Mouse (Mus musculus) liver, embryonic 16.5 days (tissue): Measurements from ENCODE around the gene Hecw2. TPM values are rescaled to one million over a fixed set of nuclear protein-coding genes. Genes with fewer than 3 reads are reported as not detected.

Source experiments
- ATAC-seq: fragments of 200-750 bp; cut with Nextera tagmentation; 2 replicates; pipeline ENCODE4 v1.8.0; 2017; ENCODE audit warnings: low read depth, mild to moderate bottlenecking, moderate number of reproducible peaks, moderate library complexity
- H3K27ac ChIP-seq: fragments of 300-500 bp; sonication (generic); 2 replicates; pipeline ENCODE4 v1.5.1; 2014; ENCODE audit warnings: mild to moderate bottlenecking, low read length
- H3K27me3 ChIP-seq: fragments of 300-500 bp; sonication (generic); 2 replicates; pipeline ENCODE4 v1.6.1; 2014; ENCODE audit warnings: low read depth, low read length, mixed read lengths; ENCODE audit not compliant: control insufficient read depth, insufficient read depth
- H3K36me3 ChIP-seq: fragments of 300-500 bp; sonication (generic); 2 replicates; pipeline ENCODE4 v1.6.1; 2014; ENCODE audit warnings: mild to moderate bottlenecking; ENCODE audit not compliant: control insufficient read depth, insufficient read depth
- H3K4me1 ChIP-seq: fragments of 300-500 bp; sonication (generic); 2 replicates; pipeline ENCODE4 v1.6.1; 2014; ENCODE audit warnings: low read depth, low read length, mixed read lengths; ENCODE audit not compliant: control insufficient read depth
- H3K4me2 ChIP-seq: fragments of 300-500 bp; sonication (generic); 2 replicates; pipeline ENCODE4 v1.6.1; 2014; ENCODE audit warnings: low read depth, low read length, mixed read lengths
- H3K4me3 ChIP-seq: fragments of 300-500 bp; sonication (generic); 2 replicates; pipeline ENCODE4 v1.5.1; 2014; ENCODE audit warnings: low read depth, mild to moderate bottlenecking, low read length
- H3K9ac ChIP-seq: fragments of 300-500 bp; sonication (generic); 2 replicates; pipeline ENCODE4 v1.6.1; 2014; ENCODE audit warnings: low read depth, low read length
- H3K9me3 ChIP-seq: fragments of 300-500 bp; sonication (generic); replicated peaks from 2 replicates; pipeline ENCODE4 v1.6.1; 2016; ENCODE audit warnings: low read length; ENCODE audit not compliant: control insufficient read depth
- WGBS: fragments of 180-500 bp; shearing (Covaris S2); extraction: QIAGEN DNeasy Blood & Tissue Kit; methylation state at CpG from one replicate; pipeline ENCODE4 v1.1.7; 2014; ENCODE audit not compliant: insufficient replicate concordance; 5-methylcytosine and 5-hydroxymethylcytosine counted together
- polyA plus RNA-seq: library from polyadenylated mRNA; unstranded; fragments of >200 nt; fragmentation: Nextera tagmentation; extraction: Ambion mirVana; gene quantifications from 2 replicates; pipeline ENCODE4 v1.2.1, GENCODE M21; 2015

Hecw2 gene
- polyA plus RNA-seq, 1 experiment from 2014 or later: 0.51 TPM

DNA sequence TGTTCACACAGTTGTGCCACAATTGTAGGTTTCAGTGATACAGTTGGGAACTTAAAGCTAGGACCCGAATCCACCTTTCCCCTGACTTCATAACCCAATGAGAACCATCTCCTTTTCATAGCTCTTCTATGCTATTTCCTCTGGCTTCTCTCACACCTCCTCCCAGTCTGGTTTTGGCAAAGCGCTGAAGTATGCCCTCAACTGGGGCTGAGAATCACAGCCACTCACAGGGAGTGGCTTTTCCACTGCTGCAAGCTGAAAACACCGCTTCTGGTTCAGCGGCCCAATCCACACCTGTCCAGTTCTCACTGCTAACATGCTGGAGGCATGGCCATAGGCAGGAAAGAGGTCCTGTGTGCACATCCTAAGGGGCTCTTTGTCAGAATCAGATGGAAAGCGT lies 300.7 kb downstream of the Hecw2 start:
- H3K4me3 ChIP-seq: no peak overlapping the region
- no peak for ATAC-seq
- H3K4me1 ChIP-seq: no peaks in the 10 kb centered on the region
- WGBS: 74% methylated on average over 5 of the region's 5 CpGs
- H3K36me3 ChIP-seq: no peaks in the 10 kb centered on the region
- H3K27me3 ChIP-seq: no peaks in the 10 kb centered on the region
- H3K9me3 ChIP-seq: no peaks in the 10 kb centered on the region
- no peak overlapping the region for H3K27ac ChIP-seq
- H3K4me2 ChIP-seq: no peak overlapping the region
- H3K9ac ChIP-seq: no peak overlapping the region

DNA sequence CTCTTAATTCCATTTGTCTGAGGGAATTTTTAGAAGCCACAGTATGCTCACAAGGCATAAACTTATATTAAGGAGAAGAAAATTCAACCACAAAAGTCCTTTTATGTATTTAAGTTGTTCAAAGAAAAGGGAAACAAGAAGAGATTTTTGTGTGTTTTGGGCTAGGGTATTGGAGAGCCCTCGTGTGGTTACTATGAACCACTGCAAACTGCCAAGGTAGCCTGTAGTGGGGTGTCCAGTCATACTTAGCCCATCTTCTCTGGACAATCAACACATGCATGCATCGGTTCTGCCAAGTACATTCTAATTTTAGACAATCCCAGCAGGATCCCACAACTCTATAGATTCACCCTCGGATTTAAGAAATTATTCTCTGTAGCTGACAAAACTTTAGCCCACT lies 304.6 kb downstream of the Hecw2 start:
- Histone ChIP-seq H3K27me3 (no peaks in the 10 kb centered on the region), H3K9ac (no peak overlapping the region), H3K4me1 (no peaks in the 10 kb centered on the region), H3K27ac (no peak overlapping the region), H3K4me3 (no peak overlapping the region), H3K9me3 (no peaks in the 10 kb centered on the region), H3K4me2 (no peak overlapping the region), H3K36me3 (no peaks in the 10 kb centered on the region)
- ATAC-seq: no peak
- 18% methylated on average over 3 of the region's 3 CpGs for WGBS

DNA sequence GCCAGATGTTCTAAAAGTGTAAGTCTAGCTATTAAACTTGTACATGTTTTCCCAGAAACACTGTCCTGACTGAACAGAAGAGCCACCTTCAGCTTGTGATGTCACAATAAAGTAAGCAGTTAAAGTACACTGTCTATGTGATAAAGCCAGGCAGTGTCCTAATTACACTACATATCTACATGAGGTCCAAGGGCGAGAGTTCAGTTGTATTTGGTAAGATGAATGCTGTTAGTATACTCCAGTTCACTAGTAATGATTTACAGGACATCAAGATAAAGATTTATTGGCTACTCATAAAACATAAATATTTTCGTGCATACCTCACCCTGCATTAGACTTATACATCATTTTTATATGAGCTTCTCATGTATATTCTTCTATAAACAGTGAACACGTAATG lies 305.2 kb downstream of the Hecw2 start:
- Histone ChIP-seq H3K4me1 (no peaks in the 10 kb centered on the region), H3K4me2 (no peak overlapping the region), H3K36me3 (no peaks in the 10 kb centered on the region), H3K9me3 (no peaks in the 10 kb centered on the region), H3K27ac (no peak overlapping the region), H3K4me3 (no peak overlapping the region), H3K9ac (no peak overlapping the region), H3K27me3 (no peaks in the 10 kb centered on the region)
- WGBS: 48% methylated on average over 3 of the region's 3 CpGs
- no peak for ATAC-seq

DNA sequence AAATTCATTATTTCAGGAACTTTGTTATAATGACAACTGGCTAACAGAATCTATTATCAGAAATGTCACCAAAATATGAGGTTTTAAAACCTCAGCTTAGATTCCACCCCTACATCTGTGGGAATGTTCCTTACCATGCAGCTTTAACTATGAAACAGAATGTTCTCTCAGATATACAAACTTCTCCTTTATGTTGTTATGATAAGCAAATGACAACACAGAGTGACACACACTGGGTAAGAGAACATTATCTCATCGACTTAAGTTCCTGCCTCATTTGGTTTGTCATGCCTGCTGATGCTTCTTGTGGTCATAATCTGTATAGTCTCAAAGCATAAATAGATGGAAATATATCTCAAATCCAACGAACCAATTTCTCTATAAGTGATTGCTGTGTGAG lies 312.5 kb downstream of the Hecw2 start:
- H3K27ac ChIP-seq: no peak overlapping the region
- H3K9ac ChIP-seq: no peak overlapping the region
- ATAC-seq: no peak
- no peak overlapping the region for H3K4me3 ChIP-seq
- no peaks in the 10 kb centered on the region for H3K36me3 ChIP-seq
- no peaks in the 10 kb centered on the region for H3K9me3 ChIP-seq
- H3K4me2 ChIP-seq: no peak overlapping the region
- WGBS: 15% methylated on average over 2 of the region's 2 CpGs
- H3K27me3 ChIP-seq: no peaks in the 10 kb centered on the region
- H3K4me1 ChIP-seq: no peaks in the 10 kb centered on the region

DNA sequence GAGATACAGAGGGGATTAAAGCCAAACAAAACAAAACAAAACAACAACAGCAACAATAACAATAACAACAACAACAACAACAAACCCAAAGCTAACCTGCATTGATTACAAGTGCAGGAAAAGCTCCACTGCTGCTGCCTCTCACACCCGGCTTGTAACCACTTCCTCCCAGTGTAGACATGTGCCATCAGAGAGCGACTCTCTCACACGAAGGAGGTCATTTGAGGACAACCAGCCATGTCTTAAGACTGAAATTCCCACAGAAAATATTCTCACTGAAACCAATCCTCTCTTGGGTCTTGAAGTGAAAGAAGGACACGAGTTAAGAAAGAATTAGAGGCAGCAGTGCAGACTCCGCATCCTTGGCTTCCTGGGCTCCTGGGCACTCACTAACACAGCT lies 319.0 kb downstream of the Hecw2 start:
- no peak for ATAC-seq
- no peak overlapping the region for H3K27ac ChIP-seq
- no peaks in the 10 kb centered on the region for H3K27me3 ChIP-seq
- H3K36me3 ChIP-seq: no peaks in the 10 kb centered on the region
- H3K4me2 ChIP-seq: no peak overlapping the region
- 38% methylated on average over 5 of the region's 5 CpGs for WGBS
- H3K4me3 ChIP-seq: no peak overlapping the region
- no peak overlapping the region for H3K9ac ChIP-seq
- no peaks in the 10 kb centered on the region for H3K9me3 ChIP-seq
- H3K4me1 ChIP-seq: no peaks in the 10 kb centered on the region

DNA sequence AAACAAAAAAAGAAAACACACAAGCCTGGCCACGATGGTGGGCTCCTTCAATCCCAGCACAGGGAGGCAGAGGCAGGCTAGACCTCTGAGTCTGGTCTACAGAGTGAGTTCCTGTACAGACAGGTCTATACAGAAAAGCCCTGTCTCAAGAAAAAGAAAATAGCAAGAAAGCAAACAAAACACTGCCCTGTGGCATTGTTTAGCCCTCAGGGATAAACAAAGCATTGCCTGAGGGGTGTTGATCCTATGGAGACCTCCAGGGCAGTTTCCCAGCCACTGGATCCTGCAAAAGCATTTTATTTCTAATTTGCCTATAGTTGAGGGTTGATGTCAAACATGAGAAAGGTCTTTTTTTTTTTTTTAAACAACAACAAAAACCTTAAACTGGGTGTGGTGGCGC lies 327.7 kb downstream of the Hecw2 start:
- Histone ChIP-seq H3K4me3 (no peak overlapping the region), H3K9me3 (no peaks in the 10 kb centered on the region), H3K4me1 (no peaks in the 10 kb centered on the region), H3K27me3 (no peaks in the 10 kb centered on the region), H3K27ac (no peak overlapping the region), H3K36me3 (no peaks in the 10 kb centered on the region), H3K9ac (no peak overlapping the region), H3K4me2 (no peak overlapping the region)
- 56% methylated on average over 2 of the region's 2 CpGs for WGBS
- no peak for ATAC-seq

DNA sequence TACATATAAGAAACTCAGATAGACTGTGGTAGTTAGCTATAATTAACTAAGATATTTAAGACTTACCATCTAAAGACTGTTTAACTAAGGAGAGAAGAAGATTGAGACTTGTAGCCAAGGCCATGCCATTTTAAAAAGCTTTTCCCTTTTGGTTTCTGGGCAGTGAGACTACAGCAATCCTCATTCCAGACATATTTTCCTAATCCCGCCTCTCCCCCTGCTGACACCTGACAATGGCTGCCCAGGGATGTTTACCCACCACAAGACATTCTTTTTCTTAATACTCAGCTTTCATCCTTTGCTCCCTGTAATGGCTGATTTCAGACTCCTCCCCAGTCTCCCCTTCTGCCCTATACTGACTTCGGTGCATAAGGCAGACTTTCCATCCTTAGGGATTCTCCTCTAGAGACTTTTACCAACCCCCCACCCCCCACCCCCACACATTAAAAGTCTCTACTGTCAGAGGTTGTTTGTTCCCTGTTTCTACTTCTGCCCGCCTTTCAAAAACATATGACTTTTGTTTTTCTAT lies 328.5 kb downstream of the Hecw2 start:
- no peak overlapping the region for H3K9ac ChIP-seq

DNA sequence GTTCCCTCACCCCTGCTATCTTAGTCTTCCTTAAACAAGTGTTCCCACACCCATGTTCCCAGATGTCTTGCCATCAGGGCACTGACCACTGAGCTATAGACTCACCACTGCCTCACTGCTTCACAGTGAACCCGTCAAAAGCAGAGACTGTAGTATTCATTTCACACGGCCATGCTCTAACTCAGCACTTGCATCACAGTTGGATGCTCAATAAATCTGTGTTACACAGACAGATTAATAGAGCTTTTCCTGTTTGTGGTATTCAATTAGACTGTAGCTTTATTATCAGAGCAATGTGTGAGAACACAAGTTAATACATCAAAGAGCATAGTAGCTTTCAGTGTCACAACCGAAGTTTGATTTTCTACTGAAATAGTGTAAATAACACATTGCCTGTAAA lies 330.9 kb downstream of the Hecw2 start:
- 59% methylated on average over 3 of the region's 3 CpGs for WGBS
- no peak overlapping the region for H3K27ac ChIP-seq
- H3K4me1 ChIP-seq: no peaks in the 10 kb centered on the region
- H3K9ac ChIP-seq: no peak overlapping the region
- H3K9me3 ChIP-seq: no peaks in the 10 kb centered on the region
- no peaks in the 10 kb centered on the region for H3K27me3 ChIP-seq
- no peak for ATAC-seq
- H3K36me3 ChIP-seq: no peaks in the 10 kb centered on the region
- no peak overlapping the region for H3K4me2 ChIP-seq
- H3K4me3 ChIP-seq: no peak overlapping the region

More for the DNA sequence above, 328.5 kb downstream of the Hecw2 start:
- H3K4me1 ChIP-seq: no peaks in the 10 kb centered on the region
- no peaks in the 10 kb centered on the region for H3K27me3 ChIP-seq
- no peak for ATAC-seq
- H3K36me3 ChIP-seq: no peaks in the 10 kb centered on the region
- WGBS: 59% methylated on average over 3 of the region's 3 CpGs
- H3K4me2 ChIP-seq: no peak overlapping the region
- no peaks in the 10 kb centered on the region for H3K9me3 ChIP-seq
- no peak overlapping the region for H3K4me3 ChIP-seq
- no peak overlapping the region for H3K27ac ChIP-seq

DNA sequence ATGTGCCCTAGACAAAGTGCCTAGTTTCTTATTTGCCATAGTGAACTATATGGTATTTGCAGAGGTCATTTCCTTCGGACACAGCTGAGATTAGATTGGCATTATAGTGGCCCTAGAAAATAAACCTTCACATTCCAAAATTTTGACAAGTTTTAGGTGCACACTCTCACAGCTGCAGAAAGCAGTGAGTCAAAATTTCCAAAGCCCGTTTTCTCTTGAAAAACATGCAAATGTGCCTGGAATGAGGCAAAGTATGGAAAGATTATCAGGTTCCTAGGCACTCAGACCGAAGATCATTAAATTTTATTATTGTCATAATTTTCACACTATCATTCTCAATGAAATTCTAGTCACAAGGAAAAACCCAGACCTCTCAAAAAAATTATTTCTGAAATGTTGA lies 334.4 kb downstream of the Hecw2 start:
- no peak overlapping the region for H3K27ac ChIP-seq
- no peak overlapping the region for H3K9ac ChIP-seq
- H3K4me1 ChIP-seq: no peaks in the 10 kb centered on the region
- no peak overlapping the region for H3K4me3 ChIP-seq
- H3K27me3 ChIP-seq: no peaks in the 10 kb centered on the region
- WGBS: 62% methylated on average over 3 of the region's 3 CpGs
- ATAC-seq: no peak
- H3K36me3 ChIP-seq: no peaks in the 10 kb centered on the region
- H3K4me2 ChIP-seq: no peak overlapping the region
- H3K9me3 ChIP-seq: no peaks in the 10 kb centered on the region

DNA sequence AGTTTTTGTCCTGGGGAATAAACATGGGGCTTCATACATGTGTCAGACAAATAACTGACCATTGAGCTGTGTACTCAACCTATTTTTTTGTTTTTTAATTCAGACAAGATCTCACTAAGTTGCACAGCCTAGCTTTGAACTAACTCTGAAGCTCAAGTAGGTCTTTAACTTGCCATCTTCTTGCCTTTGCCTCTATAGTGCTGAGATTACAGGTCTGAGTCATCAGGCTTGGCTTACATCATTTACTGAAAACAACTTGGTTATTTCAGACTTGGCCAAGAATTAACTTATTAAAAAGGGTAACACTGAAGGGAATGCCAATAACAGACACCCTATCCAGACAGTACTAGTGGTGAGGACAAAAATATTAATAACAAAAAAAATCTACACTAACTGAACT lies 335.8 kb downstream of the Hecw2 start:
- Histone ChIP-seq H3K4me1 (no peaks in the 10 kb centered on the region), H3K4me2 (no peak overlapping the region), H3K4me3 (no peak overlapping the region), H3K9me3 (no peaks in the 10 kb centered on the region), H3K27ac (no peak overlapping the region), H3K36me3 (no peaks in the 10 kb centered on the region), H3K9ac (no peak overlapping the region), H3K27me3 (no peaks in the 10 kb centered on the region)
- no peak for ATAC-seq
